Mouse (Mus musculus): ENCODE measurements around the gene Pfkm. TPM values are rescaled to one million over a fixed set of nuclear protein-coding genes. Genes with fewer than 3 reads are reported as not detected.

Pfkm gene
- polyA plus RNA-seq, 1 experiment from 2014 or later = 52.1 TPM

- Histone ChIP-seq H3K9me3 (no peaks in the 10 kb centered on the region), H3K27me3 (0 out of 2 replicates have a peak, but pooled peaks cover 5% of the 10 kb centered on the region), H3K4me1 (peaks cover 24% of the 10 kb centered on the region), H3K4me3 (no peak overlapping the region), H3K9ac (replicated peaks) (no peak overlapping the region), H3K4me2 (replicated peaks) (no peak overlapping the region), H3K27ac (replicated peaks) (no peak overlapping the region), H3K36me3 (peaks cover 5% of the 10 kb centered on the region; the same call in 1 of the 2 replicates)
- 80% methylated on average over 6 of the region's 6 CpGs for WGBS
- ATAC-seq (ENCODE audit: low FRiP score, low read depth) = no peak
Measured at GRCm38 (mm10) chr15:98107230-98107629, 14.8 kb downstream of the Pfkm start.

GRCm38 (mm10) chr15:98107703-98108296 lies 15.4 kb downstream of the Pfkm start:
- H3K27me3 ChIP-seq = 0 out of 2 replicates have a peak, but pooled peaks cover 5% of the 10 kb centered on the region
- H3K4me2 ChIP-seq (replicated peaks) = peak overlapping the region; percentile 86
- H3K9ac ChIP-seq (replicated peaks) = peak overlapping the region; percentile 74
- ATAC-seq (ENCODE audit: low FRiP score, low read depth) = peak; percentile 35; the same call in 1 of the 2 replicates
- H3K4me1 ChIP-seq = peaks cover 24% of the 10 kb centered on the region
- H3K9me3 ChIP-seq = no peaks in the 10 kb centered on the region
- WGBS = 36% methylated on average over 11 of the region's 11 CpGs
- H3K36me3 ChIP-seq = peaks cover 10% of the 10 kb centered on the region
- H3K27ac ChIP-seq (replicated peaks) = peak overlapping the region; percentile 79; the same call in 1 of the 2 replicates
- peak overlapping the region; percentile 68 for H3K4me3 ChIP-seq

DNA sequence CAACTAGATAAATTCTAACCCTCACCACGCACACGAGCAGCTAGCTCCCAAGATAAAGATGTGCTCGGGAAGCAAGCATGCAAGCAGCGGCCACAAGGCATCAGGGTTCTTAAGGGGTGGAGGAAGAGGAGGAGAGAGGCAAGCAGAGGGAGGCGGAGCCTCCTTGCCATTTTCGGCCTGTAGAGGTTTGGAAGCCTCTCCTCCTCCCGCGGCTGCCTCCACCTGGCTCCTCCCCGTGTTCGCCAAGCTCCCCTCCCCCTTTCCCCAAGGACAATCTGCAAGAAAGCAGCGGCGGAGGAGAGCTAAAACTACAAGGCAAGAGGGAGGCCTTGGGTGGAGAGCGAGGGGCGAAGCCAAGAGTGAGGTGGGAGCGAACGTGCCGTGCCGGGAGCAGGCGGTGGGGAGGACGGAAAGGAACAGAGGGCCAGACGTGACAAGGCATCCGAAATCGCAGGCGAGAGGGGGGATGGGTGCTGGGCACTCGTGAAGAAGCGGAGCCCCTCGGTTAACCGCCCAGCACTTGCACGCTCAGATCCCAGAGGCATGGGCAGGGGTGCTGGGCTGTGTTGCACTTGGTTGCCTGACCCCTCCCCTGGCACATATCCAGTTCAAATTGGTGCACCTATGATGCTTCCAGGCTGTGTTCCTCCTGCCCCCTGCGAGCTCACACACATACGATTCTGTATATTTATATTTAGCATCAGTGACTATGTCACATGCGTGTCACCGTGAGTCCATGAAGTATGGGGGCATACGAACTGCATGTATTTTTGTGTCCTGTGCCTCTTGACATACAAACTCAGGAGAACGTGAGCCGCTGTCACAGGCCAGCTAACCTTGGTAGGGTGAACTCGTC lies 16.1 kb downstream of the Pfkm start:
- peak overlapping the region; percentile 68 for H3K4me3 ChIP-seq
- 0 out of 2 replicates have a peak, but pooled peaks cover 5% of the 10 kb centered on the region for H3K27me3 ChIP-seq
- no peaks in the 10 kb centered on the region for H3K9me3 ChIP-seq
- peak overlapping the region; percentile 74 for H3K9ac ChIP-seq (replicated peaks)
- WGBS = 5% methylated on average over 37 of the region's 37 CpGs
- peak overlapping the region; percentile 86 for H3K4me2 ChIP-seq (replicated peaks)
- peaks cover 13% of the 10 kb centered on the region for H3K36me3 ChIP-seq
- H3K4me1 ChIP-seq = peaks cover 24% of the 10 kb centered on the region
- H3K27ac ChIP-seq (replicated peaks) = peak overlapping the region; percentile 79
- ATAC-seq (ENCODE audit: low FRiP score, low read depth) = peak; percentile 95

DNA sequence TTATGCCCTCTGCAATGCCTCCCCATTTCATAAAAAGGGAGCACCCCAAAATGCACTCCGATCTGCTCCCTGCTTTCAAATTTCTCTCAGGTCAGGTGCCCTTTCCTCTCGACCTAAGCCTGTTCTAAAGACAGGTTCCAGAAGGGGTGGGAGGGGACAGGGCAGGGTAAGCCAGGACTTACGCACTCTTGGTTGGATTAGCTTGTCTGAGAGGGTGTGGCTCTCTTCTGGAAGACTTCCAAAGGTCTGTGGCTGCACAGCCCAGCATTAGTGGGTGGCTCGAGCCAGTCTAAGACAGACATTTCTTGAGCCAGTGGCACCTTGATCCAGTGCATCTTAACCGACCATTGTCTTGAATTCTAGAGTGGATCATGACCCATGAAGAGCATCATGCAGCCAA lies 19.4 kb downstream of the Pfkm start:
- peaks cover 24% of the 10 kb centered on the region for H3K4me1 ChIP-seq
- no peak overlapping the region for H3K4me3 ChIP-seq
- no peaks in the 10 kb centered on the region for H3K9me3 ChIP-seq
- no peak overlapping the region for H3K9ac ChIP-seq (replicated peaks)
- no peak overlapping the region for H3K4me2 ChIP-seq (replicated peaks)
- H3K36me3 ChIP-seq = peaks cover 30% of the 10 kb centered on the region
- H3K27me3 ChIP-seq = 0 out of 2 replicates have a peak, but pooled peaks cover 5% of the 10 kb centered on the region
- H3K27ac ChIP-seq (replicated peaks) = no peak overlapping the region
- ATAC-seq (ENCODE audit: low FRiP score, low read depth) = no peak
- WGBS = 82% methylated on average over 5 of the region's 5 CpGs

DNA sequence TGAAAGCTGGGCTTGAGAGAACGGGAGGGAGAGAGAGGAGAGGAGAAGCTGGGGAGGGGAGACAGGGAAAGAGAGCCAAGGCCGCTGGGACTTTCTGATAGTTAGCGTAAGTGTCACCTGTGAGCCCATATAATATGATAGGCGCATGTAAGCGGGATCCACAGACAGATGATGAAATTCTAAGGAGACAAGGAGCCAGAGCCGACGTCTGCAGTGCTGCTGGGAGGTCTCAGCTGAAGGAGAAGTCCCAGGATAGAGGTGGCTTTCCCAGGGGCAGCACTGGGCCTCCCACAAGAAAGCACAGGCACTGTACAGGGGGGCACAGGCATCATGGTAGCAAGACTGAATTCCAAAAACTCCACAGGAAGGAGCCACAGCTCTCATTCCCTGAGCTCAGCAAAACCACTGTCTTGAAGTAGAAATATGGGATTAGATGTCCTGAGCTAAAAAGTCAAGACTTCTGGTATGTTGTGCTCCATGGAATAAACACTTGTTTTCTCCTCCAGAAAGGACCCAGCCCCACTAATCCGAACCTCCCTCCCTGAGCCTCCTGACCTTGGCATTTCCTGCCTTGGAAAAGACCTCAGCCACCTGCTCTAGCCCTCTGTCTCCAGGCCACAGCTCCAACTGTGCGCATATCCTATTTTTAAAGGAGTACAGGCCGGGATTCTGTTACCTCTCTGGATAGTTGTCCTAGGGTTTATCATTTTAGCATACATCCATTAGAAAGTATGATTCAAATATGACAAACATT lies 21.9 kb downstream of the Pfkm start:
- Histone ChIP-seq H3K4me1 (peaks cover 9% of the 10 kb centered on the region), H3K36me3 (peaks cover 50% of the 10 kb centered on the region), H3K27me3 (no peaks in the 10 kb centered on the region), H3K9me3 (no peaks in the 10 kb centered on the region), H3K27ac (replicated peaks) (no peak overlapping the region), H3K9ac (replicated peaks) (no peak overlapping the region), H3K4me3 (no peak overlapping the region), H3K4me2 (replicated peaks) (no peak overlapping the region)
- ATAC-seq (ENCODE audit: low FRiP score, low read depth) = no peak
- 86% methylated on average over 10 of the region's 10 CpGs for WGBS

GRCm38 (mm10) chr15:98114852-98115778 lies 22.7 kb downstream of the Pfkm start:
- no peak overlapping the region for H3K4me2 ChIP-seq (replicated peaks)
- 93% methylated on average over 10 of the region's 10 CpGs for WGBS
- no peak overlapping the region for H3K9ac ChIP-seq (replicated peaks)
- no peak for ATAC-seq (ENCODE audit: low FRiP score, low read depth)
- peaks cover 3% of the 10 kb centered on the region; the same call in 1 of the 2 replicates for H3K4me1 ChIP-seq
- H3K4me3 ChIP-seq = no peak overlapping the region
- no peaks in the 10 kb centered on the region for H3K9me3 ChIP-seq
- peaks cover 50% of the 10 kb centered on the region for H3K36me3 ChIP-seq
- H3K27ac ChIP-seq (replicated peaks) = no peak overlapping the region
- no peaks in the 10 kb centered on the region for H3K27me3 ChIP-seq

GRCm38 (mm10) chr15:98115779-98116163 lies 23.4 kb downstream of the Pfkm start:
- Histone ChIP-seq H3K9me3 (no peaks in the 10 kb centered on the region), H3K9ac (replicated peaks) (no peak overlapping the region), H3K27me3 (no peaks in the 10 kb centered on the region), H3K36me3 (peaks cover 56% of the 10 kb centered on the region), H3K4me1 (no peaks in the 10 kb centered on the region), H3K4me2 (replicated peaks) (no peak overlapping the region), H3K4me3 (no peak overlapping the region), H3K27ac (replicated peaks) (no peak overlapping the region)
- 90% methylated on average over 9 of the region's 9 CpGs for WGBS
- no peak for ATAC-seq (ENCODE audit: low FRiP score, low read depth)

DNA sequence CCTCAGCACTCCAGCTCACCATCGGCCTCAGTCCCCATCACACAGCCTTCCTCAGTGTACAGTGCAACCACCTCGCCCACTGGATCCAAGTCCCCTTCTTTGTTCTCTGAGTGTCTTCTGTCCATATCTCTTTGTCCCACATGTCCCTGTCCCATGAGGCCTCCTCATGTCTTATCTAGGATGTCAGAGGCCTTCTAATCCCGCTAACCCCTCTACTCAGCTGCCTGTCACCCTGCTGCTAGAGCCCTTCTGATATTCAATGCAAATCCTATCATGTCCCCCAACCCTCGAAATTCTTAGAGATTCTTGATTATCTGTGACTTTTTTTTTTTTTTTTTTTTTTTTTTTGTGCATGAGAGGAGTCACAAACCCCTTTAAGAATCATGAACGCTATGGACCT lies 23.9 kb downstream of the Pfkm start:
- no peaks in the 10 kb centered on the region for H3K9me3 ChIP-seq
- no peak overlapping the region for H3K4me3 ChIP-seq
- H3K4me2 ChIP-seq (replicated peaks) = no peak overlapping the region
- WGBS = 75% methylated on average over 5 of the region's 5 CpGs
- H3K4me1 ChIP-seq = no peaks in the 10 kb centered on the region
- H3K36me3 ChIP-seq = peaks cover 62% of the 10 kb centered on the region
- H3K27me3 ChIP-seq = no peaks in the 10 kb centered on the region
- no peak for ATAC-seq (ENCODE audit: low FRiP score, low read depth)
- H3K9ac ChIP-seq (replicated peaks) = no peak overlapping the region
- H3K27ac ChIP-seq (replicated peaks) = no peak overlapping the region

DNA sequence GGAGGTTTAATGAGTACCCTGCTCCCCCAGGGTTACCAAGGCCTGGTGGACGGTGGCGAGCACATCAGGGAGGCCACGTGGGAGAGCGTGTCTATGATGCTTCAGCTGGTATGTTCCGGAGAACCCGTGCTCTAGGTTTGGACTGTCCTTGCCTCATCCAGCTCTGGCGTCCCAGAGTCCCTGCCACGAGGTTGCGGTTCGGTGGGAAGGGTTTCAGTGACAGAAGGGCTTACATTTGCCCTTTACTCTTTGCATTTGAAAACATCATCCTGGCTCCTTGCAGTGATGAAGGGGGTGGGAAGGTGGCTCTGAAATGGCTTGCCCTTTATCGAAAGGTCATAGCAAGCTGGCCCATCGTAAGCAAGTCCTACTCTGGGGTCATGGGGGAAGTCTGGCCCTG lies 27.0 kb downstream of the Pfkm start:
- Histone ChIP-seq H3K4me1 (no peaks in the 10 kb centered on the region), H3K4me2 (replicated peaks) (no peak overlapping the region), H3K9me3 (no peaks in the 10 kb centered on the region), H3K27me3 (no peaks in the 10 kb centered on the region), H3K27ac (replicated peaks) (no peak overlapping the region), H3K36me3 (peaks cover 79% of the 10 kb centered on the region), H3K4me3 (no peak overlapping the region), H3K9ac (replicated peaks) (no peak overlapping the region)
- ATAC-seq (ENCODE audit: low FRiP score, low read depth) = no peak
- 90% methylated on average over 12 of the region's 12 CpGs for WGBS

- H3K4me2 ChIP-seq (replicated peaks) = no peak overlapping the region
- no peaks in the 10 kb centered on the region for H3K27me3 ChIP-seq
- no peak overlapping the region for H3K9ac ChIP-seq (replicated peaks)
- H3K9me3 ChIP-seq = no peaks in the 10 kb centered on the region
- H3K36me3 ChIP-seq = peaks cover 70% of the 10 kb centered on the region
- no peak overlapping the region for H3K4me3 ChIP-seq
- 92% methylated on average over 20 of the region's 20 CpGs for WGBS
- H3K4me1 ChIP-seq = no peaks in the 10 kb centered on the region
- no peak for ATAC-seq (ENCODE audit: low FRiP score, low read depth)
- H3K27ac ChIP-seq (replicated peaks) = no peak overlapping the region
Measured at GRCm38 (mm10) chr15:98120831-98121230, 28.4 kb downstream of the Pfkm start.

- Histone ChIP-seq H3K27ac (replicated peaks) (no peak overlapping the region), H3K9ac (replicated peaks) (no peak overlapping the region), H3K4me3 (no peak overlapping the region), H3K27me3 (no peaks in the 10 kb centered on the region), H3K36me3 (peaks cover 88% of the 10 kb centered on the region), H3K4me1 (no peaks in the 10 kb centered on the region), H3K9me3 (no peaks in the 10 kb centered on the region; the same call in 1 of the 2 replicates), H3K4me2 (replicated peaks) (no peak overlapping the region)
- 95% methylated on average over 4 of the region's 4 CpGs for WGBS
- no peak for ATAC-seq (ENCODE audit: low FRiP score, low read depth)
Measured at GRCm38 (mm10) chr15:98131001-98131400, 38.6 kb downstream of the Pfkm start.

All from midbrain, embryonic 12.5 days (tissue).